Mouse (Mus musculus) heart, adult 8-10 months (tissue): ENCODE results near the gene Tha1. TPM values are rescaled to one million over a fixed set of nuclear protein-coding genes. Genes with fewer than 3 reads are reported as not detected.

ENCODE experiments used
- DNase-seq: peaks from one replicate; pipeline ENCODE4 v3.0.0; 2022; ENCODE audit warnings: low spot score
- total RNA-seq, 4 experiments: library from RNA; stranded (reverse); gene quantifications; 2 replicates each; pipeline ENCODE4 v1.2.4; 2022

Tha1 gene
- 10 to 100 TPM in 3 of 4 experiments, 1 to 10 TPM in 1; 9.0 to 11.3 (median 10.3) TPM for total RNA-seq

GRCm38 (mm10) chr11:117872861-117873608 is at the start of gene Tha1:
Gene Tha1, minus strand, starts transcription at chr11:117873481.
- peak; percentile 76 for DNase-seq

GRCm38 (mm10) chr11:117919211-117919610 is 45.9 kb upstream of the Tha1 start:
- no peak for DNase-seq

GRCm38 (mm10) chr11:117918541-117918940 is 45.3 kb upstream of the Tha1 start:
- DNase-seq: no peak

GRCm38 (mm10) chr11:117915837-117916236 is 42.6 kb upstream of the Tha1 start:
- no peak for DNase-seq

- no peak for DNase-seq
These were observed 42.1 kb upstream of the Tha1 start for GRCm38 (mm10) chr11:117915341-117915740.

GRCm38 (mm10) chr11:117914531-117914930 is 41.2 kb upstream of the Tha1 start:
- DNase-seq: no peak

GRCm38 (mm10) chr11:117912684-117913352 is 39.5 kb upstream of the Tha1 start:
- DNase-seq: peak; percentile 85

GRCm38 (mm10) chr11:117909337-117909736 is 36.1 kb upstream of the Tha1 start:
- no peak for DNase-seq

- DNase-seq: no peak
These were observed 31.2 kb upstream of the Tha1 start for GRCm38 (mm10) chr11:117904442-117904841.

- DNase-seq: no peak
These were observed 29.0 kb upstream of the Tha1 start for GRCm38 (mm10) chr11:117902282-117902681.

- no peak for DNase-seq
These were observed 23.3 kb upstream of the Tha1 start for GRCm38 (mm10) chr11:117896533-117896932.

- DNase-seq: no peak
These were observed 21.4 kb upstream of the Tha1 start for GRCm38 (mm10) chr11:117894676-117895075.

- DNase-seq: no peak
These were observed 18.9 kb upstream of the Tha1 start for GRCm38 (mm10) chr11:117892199-117892598.

GRCm38 (mm10) chr11:117891581-117892175 is 18.4 kb upstream of the Tha1 start:
- DNase-seq: no peak

GRCm38 (mm10) chr11:117890519-117891282 is 17.4 kb upstream of the Tha1 start:
- DNase-seq: no peak

GRCm38 (mm10) chr11:117889887-117890340 is 16.6 kb upstream of the Tha1 start:
- no peak for DNase-seq

GRCm38 (mm10) chr11:117888853-117889822 is 15.9 kb upstream of the Tha1 start:
- DNase-seq: no peak

GRCm38 (mm10) chr11:117888168-117888852 is 15.0 kb upstream of the Tha1 start:
- DNase-seq: no peak

- DNase-seq: no peak
These were observed 12.7 kb upstream of the Tha1 start for GRCm38 (mm10) chr11:117886000-117886399.

- no peak for DNase-seq
These were observed 8.9 kb upstream of the Tha1 start for GRCm38 (mm10) chr11:117882208-117882607.
